Mouse (Mus musculus) kidney, postnatal 14 days (tissue): Measurements from ENCODE around the gene Inpp5d.

Experiments used
- DNase-seq: peaks from one replicate; pipeline ENCODE4 v3.0.0; 2022; ENCODE audit warnings: mixed read lengths

Inpp5d gene

DNA sequence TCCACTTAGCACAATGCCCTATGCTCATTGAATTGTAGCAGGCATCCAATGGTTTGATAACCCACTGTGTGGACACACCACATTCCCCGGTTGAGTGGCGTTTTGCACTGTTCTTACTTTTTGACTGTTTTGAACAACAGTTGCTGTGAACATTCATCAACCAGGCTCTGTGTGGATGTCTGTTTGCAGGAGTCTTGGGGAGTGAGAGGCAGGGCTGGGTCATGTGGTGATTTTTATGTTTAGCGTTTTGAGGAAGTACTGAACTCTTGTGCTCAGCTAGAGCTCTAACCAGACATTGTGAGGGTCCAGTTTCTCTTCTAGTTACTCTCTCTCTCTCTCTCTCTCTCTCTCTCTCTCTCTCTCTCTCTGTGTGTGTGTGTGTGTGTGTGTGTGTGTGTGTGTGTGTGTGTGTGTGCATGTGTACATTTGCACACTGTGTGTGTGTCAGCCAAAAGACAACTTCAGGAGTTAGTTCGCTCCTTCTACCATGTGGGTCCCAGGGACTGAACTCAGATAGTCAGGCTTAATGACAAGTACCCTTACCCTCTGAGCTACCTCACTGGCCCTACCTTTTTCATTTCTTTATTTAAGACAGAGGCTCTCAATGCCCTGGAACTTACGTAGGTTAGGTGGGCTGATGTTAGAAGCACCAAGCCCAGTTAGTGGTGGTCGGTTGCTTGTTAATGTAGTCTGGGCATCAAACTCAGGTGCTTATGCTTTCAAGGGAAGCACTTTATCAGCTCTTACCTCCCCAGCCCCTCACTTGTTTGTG, 5.3 kb downstream of the Inpp5d start:
- no peak for DNase-seq

DNA sequence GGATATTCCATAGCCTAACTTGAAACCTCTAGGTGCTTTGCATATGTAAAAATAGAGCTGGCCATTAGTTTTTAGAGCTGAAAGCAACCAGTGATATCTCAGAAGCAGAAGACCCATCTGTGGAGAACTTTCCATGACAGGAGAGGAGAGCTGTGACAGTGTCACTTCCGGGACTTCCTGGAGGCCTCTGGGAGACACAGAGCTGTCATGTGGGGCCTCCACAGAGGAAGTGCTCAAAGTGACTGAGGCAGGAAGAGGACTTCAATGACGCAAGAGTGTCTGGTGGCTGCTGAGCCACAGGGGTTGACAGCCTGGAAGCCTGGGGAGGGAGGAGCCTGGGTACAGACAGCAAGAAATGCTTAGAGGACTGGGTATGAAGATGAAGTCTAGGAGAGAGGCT, 6.2 kb downstream of the Inpp5d start:
- peak; percentile 74 for DNase-seq

DNA sequence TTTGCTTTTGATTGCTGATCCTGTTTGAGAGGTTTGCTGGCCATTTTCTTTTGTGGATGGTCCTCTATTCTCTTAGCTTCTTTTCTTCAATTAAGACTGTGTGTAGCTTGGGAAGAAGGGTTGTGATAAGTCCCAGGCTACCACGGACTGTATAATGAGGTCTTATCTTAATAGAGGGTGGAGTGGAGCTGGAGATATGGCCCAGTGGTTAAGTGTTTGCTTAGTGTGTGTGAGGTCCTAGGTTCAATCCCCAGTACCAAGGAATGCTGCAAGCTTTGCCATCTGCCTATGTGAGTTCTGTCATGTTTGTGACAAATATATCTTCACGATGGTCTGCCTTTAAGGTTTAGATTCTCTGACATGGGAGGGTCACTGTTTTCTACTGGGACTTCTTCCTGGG, 8.0 kb downstream of the Inpp5d start:
- no peak for DNase-seq

DNA sequence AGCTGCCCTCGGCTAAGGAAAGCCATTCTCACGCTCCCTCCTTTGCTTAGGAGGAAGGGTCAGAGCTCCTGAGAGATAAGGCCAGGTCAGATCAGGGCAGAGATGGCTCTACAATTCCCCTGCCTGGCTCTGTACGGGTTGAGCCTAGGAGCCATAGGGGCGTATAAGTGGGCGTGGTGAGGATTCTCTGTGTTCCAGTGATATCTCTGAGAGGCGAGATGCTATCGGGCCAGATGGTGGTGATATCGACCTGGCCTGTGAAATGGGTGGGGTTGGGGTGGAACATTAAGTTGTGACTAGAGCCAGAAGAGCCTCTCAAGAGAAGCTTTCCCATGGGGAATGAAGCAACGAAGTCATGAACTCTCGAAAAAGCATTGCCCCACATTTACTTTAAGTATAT, 11.5 kb downstream of the Inpp5d start:
- no peak for DNase-seq

DNA sequence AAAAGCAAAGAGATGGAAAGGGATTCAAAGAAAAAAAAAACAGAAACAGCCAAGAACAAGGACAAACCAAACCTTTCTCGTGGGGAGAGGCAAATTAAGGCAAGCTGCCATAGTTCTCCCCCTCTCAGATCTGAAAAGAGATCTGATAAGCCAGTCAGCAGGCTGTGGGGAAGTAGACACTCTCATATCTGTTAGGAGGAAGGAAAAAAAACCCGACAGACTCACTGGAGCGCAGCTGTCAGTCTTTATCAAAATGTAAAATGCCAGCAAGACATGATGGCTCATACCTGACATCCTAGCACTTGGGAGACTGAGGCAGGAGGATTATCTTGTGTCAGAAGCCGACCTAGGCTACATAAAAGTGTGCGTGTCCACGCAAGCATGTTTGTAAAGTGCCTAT, 12.1 kb downstream of the Inpp5d start:
- DNase-seq = no peak

DNA sequence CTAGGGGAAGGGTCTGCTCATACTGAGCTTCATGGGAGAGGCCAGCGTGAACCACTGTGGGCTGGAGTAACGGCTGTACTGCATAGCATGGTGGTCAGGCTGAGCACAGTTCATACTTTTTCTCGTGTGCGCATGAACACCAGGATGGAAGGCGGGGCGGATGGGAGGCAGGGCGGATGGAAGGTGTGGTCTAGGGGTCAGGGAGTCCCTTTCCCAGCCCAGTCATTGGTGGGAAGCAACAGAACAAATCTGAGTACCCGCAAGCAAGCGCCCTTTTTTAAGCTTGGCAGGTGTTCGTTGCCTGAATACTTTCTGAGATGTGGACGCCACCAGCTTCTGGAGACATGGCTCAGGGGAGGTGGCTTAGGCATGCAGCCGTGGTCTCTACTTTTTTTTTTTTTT, 16.6 kb downstream of the Inpp5d start:
- DNase-seq = no peak

DNA sequence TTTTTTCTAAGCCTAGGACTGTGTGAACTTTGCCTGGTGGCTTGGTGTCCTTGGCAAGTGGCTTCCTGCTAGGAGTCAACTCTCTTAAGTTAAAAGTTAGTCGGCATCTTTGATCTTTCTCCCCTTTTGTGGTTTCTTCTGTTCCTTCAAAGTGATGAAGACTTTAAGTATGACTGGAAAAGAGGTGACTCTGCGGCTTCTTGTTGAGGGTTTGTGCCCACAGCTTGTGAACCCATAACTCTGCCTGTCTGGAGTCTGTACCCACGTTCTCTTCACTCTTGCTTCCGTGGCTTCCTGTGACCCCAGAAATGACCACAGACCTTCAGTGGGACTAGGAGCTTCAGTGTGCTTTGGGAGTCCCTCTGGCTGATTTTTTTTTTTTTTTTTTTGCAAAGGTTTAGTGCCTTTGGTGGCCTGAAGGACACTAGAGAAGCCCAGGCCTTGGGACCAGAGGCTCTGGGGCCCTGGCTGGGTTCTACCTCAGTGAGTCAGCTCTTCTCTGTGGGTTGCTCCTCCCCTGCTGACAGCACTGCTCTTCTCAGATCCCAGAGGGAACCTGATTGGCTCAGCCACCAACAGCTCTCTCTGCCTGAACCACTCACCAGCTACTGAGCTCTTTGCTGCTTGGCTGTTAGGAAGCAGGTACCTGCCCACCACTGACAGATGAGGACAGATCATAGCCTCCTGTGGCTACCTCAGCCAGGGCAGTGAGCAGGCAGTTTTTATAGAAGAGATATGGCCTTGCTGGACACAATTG, 17.2 kb downstream of the Inpp5d start:
- DNase-seq = no peak

DNA sequence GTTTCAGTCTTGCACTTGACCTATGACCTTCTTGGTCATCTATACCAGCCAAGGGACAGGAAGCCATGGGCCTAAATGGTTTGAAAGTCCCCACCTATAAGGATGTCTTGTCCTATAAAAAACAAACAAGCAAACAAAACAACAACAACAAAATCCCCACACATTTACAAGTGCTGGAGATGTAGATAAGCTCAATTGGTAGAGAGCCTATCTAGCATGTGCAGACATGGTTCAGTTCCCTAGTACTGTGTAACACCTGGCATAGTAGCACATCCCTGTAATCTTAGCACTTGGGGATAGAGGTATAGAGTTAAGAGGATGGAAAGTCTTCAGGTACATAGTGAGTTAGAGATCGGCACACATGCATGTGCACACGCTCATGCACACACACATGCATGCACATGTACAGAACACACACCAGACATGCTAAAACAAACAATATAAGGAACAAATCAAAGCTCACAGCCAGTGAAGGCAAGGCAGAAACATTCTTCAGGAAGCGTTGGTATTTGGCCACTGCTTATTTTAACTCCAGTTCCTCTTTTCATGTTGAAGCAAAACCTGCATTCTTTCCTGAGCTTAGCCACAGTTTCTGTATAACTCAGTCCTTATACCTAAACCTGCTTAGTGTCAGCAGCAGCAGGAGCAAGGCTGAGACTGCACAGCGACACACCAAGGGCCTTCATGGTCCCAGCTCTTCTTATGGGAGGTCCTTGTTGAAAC, 17.9 kb downstream of the Inpp5d start:
- DNase-seq = no peak

DNA sequence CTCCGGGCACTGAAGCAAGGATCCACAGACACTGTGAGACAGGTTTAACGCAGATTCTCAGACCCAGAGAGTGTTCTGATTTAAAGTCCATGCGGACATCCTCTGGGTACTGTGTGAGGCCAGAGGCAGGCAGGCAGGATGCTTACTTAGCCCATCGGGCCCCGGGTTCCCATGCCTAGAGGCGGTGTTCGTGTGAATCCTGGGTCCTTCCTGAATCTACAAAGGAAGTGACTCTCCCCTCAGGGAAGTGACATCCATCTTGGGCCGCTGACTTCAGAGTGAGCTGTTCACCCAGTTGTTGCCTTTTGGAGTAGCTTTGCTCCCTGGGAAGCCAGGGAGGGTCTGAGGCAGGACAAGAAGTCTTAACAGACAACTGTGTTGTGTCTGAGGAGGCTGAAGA, 19.6 kb downstream of the Inpp5d start:
- peak; percentile 29 for DNase-seq

DNA sequence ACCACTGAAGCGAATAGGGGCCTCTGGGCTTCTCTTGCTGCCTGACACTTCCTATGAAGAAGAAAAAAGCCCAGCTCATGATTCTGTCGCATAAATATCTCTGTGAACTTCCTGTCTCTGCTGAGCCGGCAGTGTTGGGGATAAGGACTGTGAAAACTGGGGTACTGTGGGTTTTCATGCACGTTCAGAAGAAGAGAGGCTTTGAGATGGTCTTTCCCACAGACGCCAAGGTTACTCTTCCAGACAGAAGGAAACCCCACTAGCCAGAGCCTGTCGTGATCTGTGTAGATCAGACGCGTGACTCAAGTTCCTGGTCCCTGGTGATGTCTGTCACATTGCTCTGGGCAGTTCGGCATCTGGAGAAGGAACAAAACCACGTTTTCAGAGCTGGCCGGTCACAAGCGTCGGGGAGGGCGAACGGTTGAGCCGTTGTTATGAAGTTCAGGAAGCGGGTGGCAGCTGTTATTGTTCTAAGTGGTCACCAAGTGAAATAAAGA, 20.1 kb downstream of the Inpp5d start:
- DNase-seq = peak; percentile 78

DNA sequence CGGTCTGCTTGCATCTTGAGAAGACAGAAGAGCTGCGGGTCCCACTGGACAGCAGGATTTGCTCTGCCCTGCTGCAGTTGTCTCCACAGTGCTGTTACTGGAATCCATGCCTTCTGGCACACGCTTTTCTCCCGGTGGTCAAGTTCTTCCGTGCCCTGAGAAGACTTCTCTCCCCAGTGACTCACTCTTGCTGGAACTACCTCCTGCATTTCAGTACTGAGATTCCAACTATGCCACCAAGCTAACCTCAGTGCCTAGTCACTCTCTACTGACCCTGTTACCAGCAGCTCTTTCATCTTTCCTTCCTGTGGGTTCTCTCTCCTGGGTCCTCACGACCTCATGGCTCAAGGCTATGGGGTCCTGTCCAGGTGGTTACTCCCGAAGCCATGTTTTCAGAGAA, 22.9 kb downstream of the Inpp5d start:
- no peak for DNase-seq

DNA sequence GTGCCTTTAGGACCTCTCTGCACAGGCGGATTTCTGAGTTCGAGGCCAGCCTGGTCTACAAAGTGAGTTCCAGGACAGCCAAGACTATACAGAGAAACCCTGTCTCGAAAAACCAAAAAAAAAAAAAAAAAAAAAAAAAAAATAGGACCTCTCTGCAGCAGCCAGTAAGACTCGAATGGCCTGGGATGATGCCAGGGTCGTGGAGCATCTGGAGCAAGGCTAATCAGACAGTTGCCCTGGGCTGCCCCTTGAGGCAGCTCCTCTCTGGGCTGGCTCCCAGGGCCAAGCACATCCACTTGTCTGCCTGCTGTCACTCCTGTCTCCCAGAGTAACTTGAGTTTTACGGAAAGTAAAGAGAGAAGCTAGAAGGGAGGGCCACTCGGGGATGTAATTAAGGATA, 24.9 kb downstream of the Inpp5d start:
- DNase-seq = peak; percentile 61

DNA sequence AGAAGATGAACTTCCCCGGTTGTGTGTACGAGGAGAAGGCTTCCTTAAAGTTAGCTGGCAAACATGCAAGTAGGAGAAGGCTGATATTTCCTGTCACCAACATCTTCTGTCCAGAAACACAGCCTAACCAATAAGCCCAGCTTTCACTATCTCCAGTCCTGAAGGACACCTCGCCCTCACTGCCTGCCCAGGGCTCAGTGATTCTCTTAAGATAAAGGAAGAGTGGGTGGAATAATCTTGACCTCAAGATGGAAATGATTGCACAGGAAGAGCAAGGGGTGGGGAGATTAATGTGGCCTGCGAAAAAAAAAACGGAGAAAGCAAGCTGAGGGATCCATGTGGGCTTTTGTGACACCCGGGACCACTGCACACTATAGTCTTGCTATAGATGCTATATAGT, 25.6 kb downstream of the Inpp5d start:
- DNase-seq = no peak

DNA sequence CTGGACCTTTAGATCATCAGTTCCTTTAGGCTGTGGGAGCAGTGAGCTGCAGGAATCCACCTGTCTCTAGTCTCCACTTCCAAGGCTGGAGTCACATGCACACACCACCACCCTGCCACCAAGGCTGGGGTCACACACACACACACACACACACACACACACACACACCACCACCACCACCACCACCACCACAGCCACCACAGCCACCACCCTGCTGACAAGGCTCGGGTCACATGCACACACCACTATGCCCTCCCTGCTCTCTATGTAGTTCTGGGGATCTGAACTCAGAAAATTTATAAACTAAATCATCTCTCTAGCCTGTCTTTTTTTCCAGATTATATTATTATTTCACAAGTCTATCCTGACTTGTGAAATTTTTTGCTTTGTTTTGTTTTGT, 27.7 kb downstream of the Inpp5d start:
- no peak for DNase-seq

DNA sequence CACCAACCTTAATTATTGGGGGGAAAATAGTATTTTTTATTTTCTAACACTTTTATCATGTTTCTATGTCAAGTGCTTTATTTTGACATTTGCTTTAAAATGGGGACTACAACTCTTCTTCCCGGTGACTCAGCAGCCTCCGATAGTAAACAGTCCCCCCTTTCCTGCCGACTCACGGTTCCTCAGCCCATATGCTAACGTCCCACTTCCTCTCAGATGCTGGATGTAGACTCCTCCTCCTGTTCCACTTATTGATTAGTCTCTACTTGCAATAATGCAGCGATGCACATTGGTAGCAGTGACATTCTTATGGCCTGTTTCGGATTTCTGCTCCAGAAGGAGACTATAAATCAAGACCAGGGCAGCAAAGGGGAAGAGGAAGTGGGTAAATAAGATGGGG, 28.5 kb downstream of the Inpp5d start:
- no peak for DNase-seq

DNA sequence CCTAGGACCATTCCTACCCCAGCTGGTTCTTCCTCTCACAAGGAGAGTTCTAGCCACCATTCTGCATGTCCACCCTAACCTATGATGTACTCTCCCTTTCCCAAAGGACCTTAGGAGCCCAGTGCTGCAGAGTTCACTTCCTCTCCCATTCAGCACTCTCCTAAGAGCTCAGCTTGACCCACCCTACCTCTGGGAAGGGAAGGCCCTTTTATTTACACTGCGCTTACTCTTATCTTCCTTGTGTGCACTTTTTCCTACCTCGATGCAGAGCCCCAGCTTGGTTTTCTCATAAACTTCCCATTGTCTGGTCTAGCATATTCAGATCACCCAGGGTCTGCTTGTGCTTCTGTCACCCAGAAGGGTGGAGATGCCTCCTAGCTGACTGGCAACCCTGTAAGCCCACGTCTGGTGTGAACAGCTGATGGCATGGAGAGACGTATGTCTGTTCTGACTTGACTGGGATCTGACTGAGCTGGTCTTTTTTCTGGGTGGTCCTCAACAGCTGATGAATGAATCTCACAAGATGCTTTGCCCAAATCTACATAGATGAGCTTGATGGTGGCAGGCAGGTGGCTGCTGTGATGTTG, 29.2 kb downstream of the Inpp5d start:
- DNase-seq = no peak

DNA sequence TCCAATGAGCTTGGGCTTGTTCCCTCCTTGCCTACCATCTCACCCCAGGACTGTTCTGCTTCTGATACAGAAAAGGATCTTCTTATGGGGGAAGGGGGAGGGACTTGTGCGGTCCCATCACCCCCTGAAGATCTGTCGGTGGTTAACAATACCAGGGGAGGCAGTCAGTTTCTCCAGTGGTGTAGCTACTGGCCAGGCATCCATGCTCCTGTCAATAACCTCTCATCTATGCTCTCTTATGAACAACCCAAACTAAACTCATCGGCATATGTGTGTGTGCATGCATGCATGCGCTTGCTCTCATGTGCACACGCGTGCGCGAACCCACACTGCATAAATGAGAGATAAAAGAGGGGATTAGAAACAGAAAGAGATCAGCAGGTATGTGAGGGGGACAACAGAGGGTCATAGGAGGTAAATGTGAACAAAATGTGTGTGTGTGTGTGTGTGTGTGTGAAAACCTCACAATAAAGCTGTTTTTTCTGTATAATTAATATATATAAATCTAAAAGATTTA, 29.9 kb downstream of the Inpp5d start:
- DNase-seq = no peak

DNA sequence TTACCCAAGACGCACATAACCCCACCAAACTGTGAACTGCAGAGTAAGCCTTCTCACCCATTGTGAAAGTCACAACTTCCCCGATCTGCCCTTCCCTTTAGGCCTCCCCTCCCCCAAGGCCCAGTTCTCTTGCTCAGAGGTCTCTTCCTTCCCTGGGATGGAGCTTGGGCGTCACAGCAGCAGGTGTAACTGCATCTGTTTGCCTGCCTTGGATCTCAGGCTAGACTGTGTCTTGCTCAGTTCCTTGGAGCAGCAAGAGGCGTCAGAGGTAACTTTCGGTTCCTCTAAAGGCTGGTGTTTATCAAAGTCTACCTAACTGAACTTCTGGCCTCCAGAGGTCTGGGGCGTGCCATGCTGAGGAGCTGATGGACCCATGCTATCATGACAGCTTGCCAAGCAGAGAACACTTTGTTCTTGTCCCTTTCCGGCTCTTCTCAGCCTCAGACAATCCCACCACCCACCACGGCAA, 30.5 kb downstream of the Inpp5d start:
- peak; percentile 72 for DNase-seq

DNA sequence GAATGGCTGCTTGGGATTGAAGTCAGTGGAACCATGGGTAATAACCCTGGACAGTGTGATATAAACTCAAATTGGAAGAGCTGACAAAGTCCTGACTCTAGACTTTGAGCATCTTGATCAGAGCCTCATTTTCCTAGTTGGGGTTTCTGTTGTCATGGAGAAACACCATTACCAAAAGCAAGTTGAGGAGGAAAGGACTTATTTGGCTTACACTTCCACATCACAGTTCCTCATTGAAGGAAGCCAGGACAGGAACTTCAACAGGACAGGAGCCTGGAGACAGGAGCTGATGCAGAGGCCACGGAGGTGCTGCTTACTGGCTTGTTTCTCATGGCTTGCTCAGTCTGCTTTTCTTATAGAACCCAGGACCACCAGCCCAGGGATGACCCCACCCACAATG, 31.3 kb downstream of the Inpp5d start:
- DNase-seq = no peak

DNA sequence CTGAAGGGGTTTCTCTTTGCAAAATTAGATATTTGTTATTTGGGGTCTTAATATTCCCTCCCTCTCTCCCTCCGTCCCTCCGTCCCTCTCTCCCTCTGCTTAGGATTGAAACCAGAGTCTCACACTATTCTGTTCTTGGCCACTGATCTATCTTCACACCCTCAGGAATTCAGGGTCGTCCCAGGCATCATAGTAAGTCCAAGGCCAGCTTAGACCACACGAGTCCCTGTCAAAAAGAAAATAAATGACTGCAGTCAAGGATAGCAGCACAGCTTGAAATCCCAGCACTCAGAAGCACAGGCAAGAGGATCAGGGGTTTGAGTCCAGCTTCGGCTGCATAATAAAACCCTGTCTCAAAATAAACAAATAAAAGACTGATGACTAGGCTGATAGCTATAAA, 35.0 kb downstream of the Inpp5d start:
- DNase-seq = no peak

DNA sequence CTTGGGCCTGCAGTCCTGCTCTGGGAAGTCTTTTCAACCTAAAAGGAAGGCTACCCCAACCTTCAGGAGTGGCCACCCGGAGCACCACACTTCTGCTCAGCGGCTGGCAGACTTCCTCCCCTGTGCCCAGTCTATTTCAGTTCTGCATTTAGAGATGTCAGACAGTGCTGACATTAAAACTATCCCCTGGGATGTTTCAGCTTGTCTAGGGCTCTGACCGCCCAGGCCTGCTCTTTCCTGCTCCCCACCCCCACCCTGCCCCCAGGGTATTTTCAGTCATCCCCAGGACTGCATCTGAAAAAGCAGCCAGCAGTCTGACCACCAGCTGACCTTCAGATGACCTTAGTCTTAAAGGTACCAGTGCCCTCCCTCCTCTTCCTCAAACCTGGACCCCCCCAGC, 38.0 kb downstream of the Inpp5d start:
- DNase-seq = no peak

DNA sequence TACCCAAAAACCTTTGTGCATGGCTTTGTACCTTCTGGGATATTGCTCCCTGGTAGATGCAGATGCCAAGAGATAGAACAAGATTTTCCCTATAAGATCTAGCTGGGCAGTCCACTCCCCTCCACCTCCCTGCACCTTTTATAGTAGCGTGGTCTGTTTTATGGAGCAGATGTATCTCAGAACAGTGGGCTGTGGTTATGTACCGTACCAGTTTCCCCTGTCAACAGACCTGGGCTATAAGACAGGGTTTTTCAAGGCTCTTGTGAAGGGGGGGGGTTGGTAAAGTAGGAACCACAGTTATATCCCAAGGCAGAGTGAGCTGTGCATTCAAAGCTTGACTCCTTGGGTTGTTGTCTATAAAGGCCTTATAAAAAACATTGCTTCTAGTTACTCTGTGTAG, 38.4 kb downstream of the Inpp5d start:
- no peak for DNase-seq
